Mouse (Mus musculus) heart, embryonic 12.5 days (tissue): Measurements from ENCODE around the gene Crybb2. TPM values are rescaled to one million over a fixed set of nuclear protein-coding genes. Genes with fewer than 3 reads are reported as not detected.

Experiments
- ATAC-seq: fragments of 200-750 bp; cut with Nextera tagmentation; 2 replicates; pipeline ENCODE4 v1.8.0; 2017; ENCODE audit warnings: moderate TSS enrichment, moderate library complexity; ENCODE audit not compliant: insufficient number of reproducible peaks, low FRiP score
- H3K27ac ChIP-seq: fragments of 300-500 bp; sonication (generic); 2 replicates; pipeline ENCODE4 v1.5.1; 2016; ENCODE audit warnings: mild to moderate bottlenecking, moderate library complexity; ENCODE audit not compliant: poor library complexity, severe bottlenecking
- H3K27me3 ChIP-seq: fragments of 300-500 bp; sonication (generic); replicated peaks from 2 replicates; pipeline ENCODE4 v1.6.1; 2016; ENCODE audit warnings: mild to moderate bottlenecking, moderate library complexity
- H3K36me3 ChIP-seq: fragments of 300-500 bp; sonication (generic); 2 replicates; pipeline ENCODE4 v1.6.1; 2016; ENCODE audit warnings: mild to moderate bottlenecking, moderate library complexity
- H3K4me1 ChIP-seq: fragments of 300-500 bp; sonication (generic); replicated peaks from 2 replicates; pipeline ENCODE4 v1.6.1; 2016; ENCODE audit warnings: mild to moderate bottlenecking
- H3K4me2 ChIP-seq: fragments of 300-500 bp; sonication (generic); 2 replicates; pipeline ENCODE4 v1.6.1; 2016; ENCODE audit warnings: mild to moderate bottlenecking, moderate library complexity
- H3K4me3 ChIP-seq: fragments of 300-500 bp; sonication (generic); 2 replicates; pipeline ENCODE4 v1.5.1; 2016; ENCODE audit warnings: mild to moderate bottlenecking
- H3K9ac ChIP-seq: fragments of 300-500 bp; sonication (generic); 2 replicates; pipeline ENCODE4 v1.6.1; 2016; ENCODE audit warnings: mild to moderate bottlenecking, moderate library complexity
- H3K9me3 ChIP-seq: fragments of 300-500 bp; sonication (generic); replicated peaks from 2 replicates; pipeline ENCODE4 v1.6.1; 2016; ENCODE audit warnings: mild to moderate bottlenecking, moderate library complexity
- WGBS: fragments of 180-500 bp; shearing (Covaris S2); methylation state at CpG from one replicate; pipeline ENCODE4 v1.1.7; 2016; 5-methylcytosine and 5-hydroxymethylcytosine counted together
- polyA plus RNA-seq: library from polyadenylated mRNA; unstranded; fragments of >200 nt; fragmentation: Nextera tagmentation; extraction: Ambion mirVana; gene quantifications from 2 replicates; pipeline ENCODE4 v1.2.1, GENCODE M21; 2016

Crybb2 gene
- polyA plus RNA-seq, 1 experiment from 2014 or later: not detected

- no peak overlapping the region for H3K4me3 ChIP-seq
- ATAC-seq: no peak
- H3K27me3 ChIP-seq: no peaks in the 10 kb centered on the region
- WGBS: 54% methylated on average over 8 of the region's 8 CpGs
- H3K36me3 ChIP-seq: 0 out of 2 replicates have a peak, but pooled peaks cover 4% of the 10 kb centered on the region
- no peaks in the 10 kb centered on the region for H3K9me3 ChIP-seq
- H3K27ac ChIP-seq: peak overlapping the region; percentile 15; the same call in 1 of the 2 replicates
- H3K4me2 ChIP-seq: peak overlapping the region; percentile 19; the same call in 1 of the 2 replicates
- peaks cover 59% of the 10 kb centered on the region for H3K4me1 ChIP-seq
- no peak overlapping the region for H3K9ac ChIP-seq
Measured at GRCm38 (mm10) chr5:113009183-113009820, 60.6 kb downstream of the Crybb2 start.

DNA sequence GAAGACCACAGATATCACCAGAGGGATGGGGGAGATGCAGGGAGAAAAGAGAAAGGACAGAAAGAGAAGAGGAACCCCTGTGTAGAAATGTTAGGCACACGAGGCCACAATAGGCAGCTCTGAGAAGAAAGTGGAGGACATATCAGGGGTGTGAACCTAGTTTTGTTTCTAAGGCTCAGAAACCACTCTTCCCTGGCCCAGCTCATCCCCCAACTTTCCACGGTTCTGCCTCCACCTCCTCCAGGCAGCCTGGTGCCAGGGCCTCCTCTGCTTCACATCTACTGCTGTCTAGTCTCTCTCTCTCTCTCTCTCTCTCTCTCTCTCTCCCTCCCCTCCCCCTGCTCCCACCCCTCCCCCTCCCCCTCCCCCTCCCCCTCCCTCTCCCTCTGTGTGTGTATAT lies 61.4 kb downstream of the Crybb2 start:
- Histone ChIP-seq H3K9me3 (no peaks in the 10 kb centered on the region), H3K27ac (no peak overlapping the region), H3K9ac (no peak overlapping the region), H3K4me3 (no peak overlapping the region), H3K36me3 (0 out of 2 replicates have a peak, but pooled peaks cover 4% of the 10 kb centered on the region), H3K4me1 (peaks cover 50% of the 10 kb centered on the region), H3K27me3 (no peaks in the 10 kb centered on the region), H3K4me2 (no peak overlapping the region)
- WGBS: 53% methylated on average over 2 of the region's 2 CpGs
- no peak for ATAC-seq

Other genes with a start within 250 kb of the Crybb2 start
- gene Myo18b, start 173.8 kb downstream of the Crybb2 start, polyA plus RNA-seq: 34.7 and 39.8 TPM in 2 replicates
- gene Grk3, start 54.3 kb downstream of the Crybb2 start, polyA plus RNA-seq: 14.1 and 16.1 TPM in 2 replicates
- gene Crybb3, start 11.5 kb upstream of the Crybb2 start, polyA plus RNA-seq: 1.4 and 1.5 TPM in 2 replicates
- 20.0 and 22.8 TPM in 2 replicates for gene 2900026A02Rik, start 151.1 kb upstream of the Crybb2 start, polyA plus RNA-seq
- gene Tmem211, start 156.8 kb upstream of the Crybb2 start, polyA plus RNA-seq: not detected in 2 replicates
- 2.4 and 3.0 TPM in 2 replicates for gene Sgsm1, start 240.7 kb upstream of the Crybb2 start, polyA plus RNA-seq